Mouse (Mus musculus): ENCODE measurements around the gene Naxd. TPM values are rescaled to one million over a fixed set of nuclear protein-coding genes. Genes with fewer than 3 reads are reported as not detected.
"Not testable (repeated sequence)": the region's sequence is repeated elsewhere in the genome, so short reads cannot be mapped to it uniquely, and the experiment has no call there.

Naxd gene
- 10 to 100 TPM; 49.1 to 66.5 (median 55.2) TPM for polyA plus RNA-seq (2017; shearing (Covaris generic))

GRCm38 (mm10) chr8:11497017-11497990, at the start of gene Naxd:
Naxd (plus strand) TSS chr8:11497506.
- ATAC-seq, result peak; percentile 99

GRCm38 (mm10) chr8:11447910-11448570, 49.3 kb upstream of the Naxd start:
- ATAC-seq, result no peak

- ATAC-seq, result no peak
These were observed 46.9 kb upstream of the Naxd start for GRCm38 (mm10) chr8:11450184-11451113.

GRCm38 (mm10) chr8:11452152-11452551, 45.2 kb upstream of the Naxd start:
- no peak for ATAC-seq

GRCm38 (mm10) chr8:11452559-11452958, 44.7 kb upstream of the Naxd start:
- peak; percentile 77 for ATAC-seq

GRCm38 (mm10) chr8:11452974-11453373, 44.3 kb upstream of the Naxd start:
- ATAC-seq, result no peak

- no peak for ATAC-seq
These were observed 43.1 kb upstream of the Naxd start for GRCm38 (mm10) chr8:11454228-11454627.

GRCm38 (mm10) chr8:11457278-11457677, 40.0 kb upstream of the Naxd start:
- ATAC-seq, result no peak

GRCm38 (mm10) chr8:11457981-11458836, 39.1 kb upstream of the Naxd start:
- ATAC-seq, result no peak

- ATAC-seq, result no peak
These were observed 38.3 kb upstream of the Naxd start for GRCm38 (mm10) chr8:11459016-11459415.

GRCm38 (mm10) chr8:11460934-11461333, 36.4 kb upstream of the Naxd start:
- ATAC-seq, result no peak

- no peak for ATAC-seq
These were observed 35.5 kb upstream of the Naxd start for GRCm38 (mm10) chr8:11461847-11462246.

- ATAC-seq, result no peak
These were observed 34.7 kb upstream of the Naxd start for GRCm38 (mm10) chr8:11462641-11463040.

- no peak for ATAC-seq
These were observed 33.8 kb upstream of the Naxd start for GRCm38 (mm10) chr8:11463541-11463888.

GRCm38 (mm10) chr8:11463889-11464706, 33.2 kb upstream of the Naxd start:
- peak; percentile 80 for ATAC-seq

GRCm38 (mm10) chr8:11464707-11464964, 32.7 kb upstream of the Naxd start:
- ATAC-seq, result no peak

GRCm38 (mm10) chr8:11465619-11466018, 31.7 kb upstream of the Naxd start:
- ATAC-seq, result no peak

- not testable (repeated sequence) for ATAC-seq
These were observed 30.8 kb upstream of the Naxd start for GRCm38 (mm10) chr8:11466528-11466927.

GRCm38 (mm10) chr8:11469095-11469494, 28.2 kb upstream of the Naxd start:
- ATAC-seq, result no peak

GRCm38 (mm10) chr8:11470694-11471093, 26.6 kb upstream of the Naxd start:
- ATAC-seq, result no peak

- no peak for ATAC-seq
These were observed 26.0 kb upstream of the Naxd start for GRCm38 (mm10) chr8:11471309-11471708.

Measured in inflammation-experienced regulatory T-cells, adult 6 months (primary cell).